Mouse (Mus musculus): ENCODE measurements around the gene Gm10842.

The Gm10842 gene

GRCm38 (mm10) chr11:105153068-105153833, 6.6 kb downstream of the Gm10842 start:
- DNase-seq (ENCODE audit: low spot score in 2 of 2): peak; percentile 79 to 86

GRCm38 (mm10) chr11:105155915-105156314, 9.2 kb downstream of the Gm10842 start:
- DNase-seq (ENCODE audit: low spot score in 2 of 2): no peak

GRCm38 (mm10) chr11:105156748-105157267, 10.1 kb downstream of the Gm10842 start:
- no peak for DNase-seq (ENCODE audit: low spot score in 2 of 2)

GRCm38 (mm10) chr11:105158047-105158446, 11.4 kb downstream of the Gm10842 start:
- DNase-seq (ENCODE audit: low spot score in 2 of 2): no peak

DNA sequence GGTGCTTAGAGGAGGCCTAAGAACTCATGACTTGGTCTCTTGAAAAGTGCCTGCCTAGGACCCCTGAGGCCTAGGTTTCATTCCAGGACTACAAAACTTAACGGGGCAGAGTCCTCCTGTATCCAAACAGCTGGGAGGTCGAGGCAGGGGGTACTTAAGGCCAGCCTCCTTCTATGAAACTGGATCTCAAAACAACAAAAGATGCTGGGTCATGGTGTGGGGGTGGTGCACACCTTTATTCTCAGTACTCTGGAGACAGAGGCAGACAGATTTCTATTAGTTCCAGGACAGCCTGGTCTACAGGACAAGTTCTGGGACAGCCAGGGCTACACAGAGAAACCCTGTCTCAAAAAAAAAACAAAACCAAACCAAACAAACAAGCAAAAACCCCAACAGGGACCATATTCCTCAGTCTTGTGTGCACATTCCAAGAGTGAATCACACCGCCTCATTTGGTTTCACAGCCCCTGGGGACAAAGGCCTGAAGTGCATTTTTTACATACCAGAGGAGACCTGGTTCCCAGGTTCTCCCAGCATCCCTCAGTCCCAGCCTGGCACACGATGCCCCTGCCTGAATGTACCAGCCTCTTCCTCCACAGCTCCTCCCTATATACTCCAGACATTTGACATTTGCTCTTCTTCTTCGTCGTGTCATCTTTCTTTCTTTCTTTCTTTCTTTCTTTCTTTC, 13.1 kb downstream of the Gm10842 start:
- DNase-seq (ENCODE audit: low spot score in 2 of 2): no peak

- DNase-seq (ENCODE audit: low spot score in 2 of 2): no peak
These were observed 14.7 kb downstream of the Gm10842 start for GRCm38 (mm10) chr11:105161411-105161810.

DNA sequence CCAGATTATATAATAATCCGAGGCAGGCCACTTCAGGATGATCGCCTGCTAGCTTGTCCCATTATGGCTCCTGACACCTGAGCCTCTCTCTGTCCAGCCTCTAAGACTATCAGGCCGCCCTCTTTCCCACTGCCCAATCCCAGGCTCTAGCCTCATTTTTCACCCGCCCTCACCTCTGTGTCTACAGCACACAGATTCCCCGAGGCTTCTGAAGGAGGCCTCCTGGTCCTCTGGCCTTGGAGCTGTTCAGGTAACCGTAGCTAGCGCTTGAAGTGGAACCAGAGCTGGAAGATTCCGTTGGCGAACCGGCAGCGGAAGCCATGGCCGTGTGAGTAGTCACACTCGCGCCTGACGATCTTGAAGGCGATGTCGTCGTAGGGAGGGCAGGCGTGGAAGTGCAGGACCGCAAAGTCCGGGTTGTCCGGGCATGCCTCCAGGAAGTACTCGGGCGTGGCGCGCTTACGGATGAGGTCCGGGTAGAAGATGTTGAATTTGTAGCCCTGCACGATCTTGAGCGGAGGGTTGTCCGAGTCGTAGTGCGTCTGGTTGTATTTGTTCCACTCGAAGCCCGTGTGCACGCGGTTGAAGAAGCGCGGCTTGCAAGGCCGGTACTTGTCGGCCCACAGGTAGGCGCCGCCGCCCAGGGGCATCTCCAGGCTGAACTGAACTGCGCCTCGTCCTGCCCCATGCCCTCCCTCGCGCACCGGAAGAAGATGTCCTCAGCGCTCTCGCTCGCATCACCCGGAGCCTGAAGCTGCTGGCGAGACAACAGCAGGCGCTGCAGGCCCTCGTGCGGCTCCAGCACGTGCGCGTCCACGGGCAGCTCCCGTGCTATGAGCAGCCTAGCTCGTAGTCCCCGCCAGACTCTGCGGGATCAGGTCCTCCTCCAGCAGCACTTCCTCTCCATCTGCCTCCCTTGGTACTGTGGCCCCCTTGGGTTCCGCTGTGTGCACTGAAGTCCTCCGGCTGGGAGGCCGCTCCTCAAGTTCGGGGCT, 18.1 kb downstream of the Gm10842 start:
- no peak for DNase-seq (ENCODE audit: low spot score in 2 of 2)

- DNase-seq (ENCODE audit: low spot score in 2 of 2): no peak
These were observed 20.1 kb downstream of the Gm10842 start for GRCm38 (mm10) chr11:105166780-105167179.

- no peak for DNase-seq (ENCODE audit: low spot score in 2 of 2)
These were observed 31.8 kb downstream of the Gm10842 start, which contains the start of gene Tlk2 for GRCm38 (mm10) chr11:105178516-105178915. TSS of gene Tlk2 (plus strand) at chr11:105178807.

DNA sequence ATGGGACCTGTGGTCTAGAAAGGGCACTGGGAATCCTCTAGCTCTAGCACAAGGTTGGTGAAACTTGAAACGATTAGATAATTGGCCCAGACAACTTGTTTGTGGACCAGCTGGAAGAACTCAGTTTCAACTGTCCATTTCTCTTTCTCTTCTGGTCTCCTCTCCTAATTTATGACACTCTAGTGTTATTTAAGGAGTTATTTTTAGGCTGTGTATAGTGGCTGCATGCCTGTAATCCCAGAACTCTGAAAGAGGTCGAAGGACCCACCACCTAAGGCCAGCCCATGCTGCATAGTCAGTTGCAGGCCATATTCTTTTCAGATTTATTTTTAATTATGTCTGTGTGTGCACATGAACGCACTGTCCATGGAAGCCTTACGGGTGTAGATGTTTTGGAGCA, 32.8 kb downstream of the Gm10842 start:
- DNase-seq (ENCODE audit: low spot score in 2 of 2): no peak

- DNase-seq (ENCODE audit: low spot score in 2 of 2): peak; percentile 48 to 82
These were observed 33.9 kb downstream of the Gm10842 start for GRCm38 (mm10) chr11:105180471-105181091.

DNA sequence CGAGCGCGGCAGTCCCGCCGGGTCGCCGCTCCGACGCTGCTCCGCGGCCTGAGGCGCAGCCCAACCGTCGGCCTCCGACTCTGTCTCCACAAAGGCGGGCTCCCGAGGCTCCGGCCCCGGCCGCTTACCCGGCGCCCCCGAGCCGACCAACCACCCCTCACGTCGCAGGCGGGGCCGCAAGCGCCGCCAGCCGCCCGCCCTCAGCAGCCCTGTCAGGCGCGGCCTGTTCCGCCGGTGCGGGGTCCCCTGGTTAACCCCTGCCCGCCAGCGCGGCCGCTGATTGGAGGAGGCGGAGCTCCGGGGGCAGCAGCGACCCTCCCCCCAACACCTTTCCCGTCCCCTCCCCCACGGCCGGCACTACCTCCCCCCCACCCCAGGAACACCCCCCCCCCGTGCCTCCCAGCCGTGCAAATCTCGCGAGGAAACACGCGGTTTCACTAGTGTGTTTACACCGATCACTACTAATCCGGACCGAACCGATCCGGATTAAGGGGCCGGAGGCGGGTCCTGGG, 34.5 kb downstream of the Gm10842 start:
- peak; percentile 90 to 98 for DNase-seq (ENCODE audit: low spot score in 2 of 2)

DNA sequence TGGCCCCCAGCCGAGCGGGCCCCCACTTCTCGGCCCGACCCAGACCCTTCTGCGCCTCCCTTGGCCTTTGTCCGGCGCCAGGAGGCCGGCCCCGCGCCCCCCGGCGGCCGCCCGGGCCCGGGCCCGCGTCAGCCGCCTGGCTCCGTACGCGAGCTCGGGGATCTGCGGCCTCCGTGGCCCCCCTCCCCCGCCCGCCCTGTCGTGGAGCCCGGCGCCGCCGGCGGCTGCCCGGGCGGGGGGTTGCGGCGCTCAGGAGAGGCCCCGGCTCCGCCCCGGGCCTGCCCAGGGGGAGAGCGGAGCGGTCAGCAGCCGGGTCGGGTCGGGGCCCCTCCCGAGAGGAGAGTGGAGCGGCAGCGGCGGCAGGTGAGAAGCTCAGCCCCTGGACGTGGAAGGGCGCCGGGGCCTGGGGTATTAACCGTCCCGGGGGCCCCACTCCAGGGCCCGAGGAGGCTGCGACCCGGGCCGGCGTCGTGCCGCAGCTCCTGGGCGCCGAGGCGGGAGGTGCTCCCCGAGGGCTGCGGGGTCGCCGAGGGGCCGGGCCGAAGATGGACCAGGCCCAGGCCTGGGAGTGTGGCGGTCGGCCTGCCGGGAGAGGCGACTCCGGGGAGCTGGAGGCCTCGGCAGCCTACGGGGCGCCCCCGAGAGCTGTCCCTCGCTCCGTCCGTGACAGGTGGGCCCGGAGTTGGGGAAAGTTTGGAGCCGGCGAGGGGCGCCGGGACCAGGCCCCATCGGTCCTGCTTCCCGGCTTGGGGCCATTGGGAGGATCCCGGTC, 35.2 kb downstream of the Gm10842 start:
- peak; percentile 58 to 86 for DNase-seq (ENCODE audit: low spot score in 2 of 2)

DNA sequence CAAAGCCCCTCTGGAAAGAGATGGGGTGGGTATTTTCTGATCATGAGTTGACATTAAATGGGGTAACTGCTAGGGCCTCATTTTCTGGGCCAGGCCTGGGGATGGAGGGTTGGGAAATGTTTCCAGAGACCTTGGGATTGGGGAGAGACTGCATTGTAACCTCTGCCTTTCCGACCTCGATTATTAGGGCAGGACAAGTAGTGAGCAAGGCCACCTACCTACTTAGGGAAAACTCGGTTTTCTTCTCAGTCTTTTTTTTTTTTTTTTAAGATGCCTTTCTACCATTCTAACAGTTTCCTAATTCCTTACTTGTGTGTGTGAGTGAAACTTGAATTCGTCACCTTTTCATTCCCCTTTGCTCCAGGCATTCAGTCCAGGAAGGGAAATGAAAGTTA, 35.8 kb downstream of the Gm10842 start:
- DNase-seq (ENCODE audit: low spot score in 2 of 2): no peak

GRCm38 (mm10) chr11:105184678-105185077, 38.0 kb downstream of the Gm10842 start:
- no peak for DNase-seq (ENCODE audit: low spot score in 2 of 2)

DNA sequence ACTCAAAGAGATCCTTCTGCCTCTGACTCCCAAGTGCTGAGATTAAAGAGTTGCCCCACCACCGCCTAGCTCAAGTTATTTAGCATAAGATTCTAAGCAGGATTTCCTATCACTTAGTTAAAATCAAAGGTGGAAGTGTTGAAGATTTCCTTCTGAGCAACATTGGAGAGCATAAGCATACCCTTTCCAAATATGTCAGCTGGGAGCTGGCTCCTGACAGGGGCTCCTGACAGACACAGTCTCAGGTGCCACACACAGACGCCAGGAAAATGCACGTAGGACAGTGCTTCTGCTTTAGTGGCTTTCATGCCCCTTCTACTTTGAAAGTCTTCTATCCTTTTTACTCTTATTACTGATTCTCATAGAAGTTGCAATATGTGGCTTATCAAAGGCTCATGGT, 45.5 kb downstream of the Gm10842 start:
- DNase-seq (ENCODE audit: low spot score in 2 of 2): no peak

Measured in spleen, postnatal 4 days (tissue).